Mouse (Mus musculus): Measurements from ENCODE around the gene Art3. TPM values are rescaled to one million over a fixed set of nuclear protein-coding genes. Genes with fewer than 3 reads are reported as not detected.

The Art3 gene
- polyA plus RNA-seq, 1 experiment from 2014 or later: 4.9 TPM

GRCm38 (mm10) chr5:92369151-92369994, 37.7 kb downstream of the Art3 start:
- no peak overlapping the region for H3K4me3 ChIP-seq (ENCODE audit: low read depth, low read length)
- DNase-seq (ENCODE audit: low spot score) (peak; percentile 68), ATAC-seq (peak; percentile 84)
- no peak overlapping the region for H3K27ac ChIP-seq (ENCODE audit: low read depth, low read length)
- H3K4me2 ChIP-seq (ENCODE audit: low read length): no peak overlapping the region
- H3K9me3 ChIP-seq (replicated peaks; ENCODE audit: control insufficient read depth, low read length): no peaks in the 10 kb centered on the region
- WGBS: 72% methylated on average over 13 of the region's 13 CpGs
- H3K27me3 ChIP-seq (replicated peaks; ENCODE audit: control insufficient read depth, insufficient read depth, low read length): no peaks in the 10 kb centered on the region
- H3K4me1 ChIP-seq (ENCODE audit: control insufficient read depth, insufficient read depth, low read length): no peaks in the 10 kb centered on the region
- H3K36me3 ChIP-seq (ENCODE audit: control insufficient read depth, insufficient read depth, low read length): no peaks in the 10 kb centered on the region
- H3K9ac ChIP-seq (ENCODE audit: low read length): no peak overlapping the region

GRCm38 (mm10) chr5:92370392-92370791, 38.8 kb downstream of the Art3 start:
- 86% methylated on average over 6 of the region's 6 CpGs for WGBS
- Histone ChIP-seq H3K36me3 (ENCODE audit: control insufficient read depth, insufficient read depth, low read length) (no peaks in the 10 kb centered on the region), H3K4me1 (ENCODE audit: control insufficient read depth, insufficient read depth, low read length) (no peaks in the 10 kb centered on the region), H3K27me3 (replicated peaks; ENCODE audit: control insufficient read depth, insufficient read depth, low read length) (no peaks in the 10 kb centered on the region), H3K4me3 (ENCODE audit: low read depth, low read length) (no peak overlapping the region), H3K9ac (ENCODE audit: low read length) (no peak overlapping the region), H3K4me2 (ENCODE audit: low read length) (no peak overlapping the region), H3K9me3 (replicated peaks; ENCODE audit: control insufficient read depth, low read length) (no peaks in the 10 kb centered on the region), H3K27ac (ENCODE audit: low read depth, low read length) (no peak overlapping the region)
- DNase-seq (ENCODE audit: low spot score) (no peak), ATAC-seq (no peak)

GRCm38 (mm10) chr5:92370891-92371290, 39.3 kb downstream of the Art3 start:
- whole genome bisulfite sequencing: 70% methylated on average over 6 of the region's 6 CpGs
- H3K4me1 ChIP-seq (ENCODE audit: control insufficient read depth, insufficient read depth, low read length): no peaks in the 10 kb centered on the region
- no peaks in the 10 kb centered on the region for H3K9me3 ChIP-seq (replicated peaks; ENCODE audit: control insufficient read depth, low read length)
- DNase-seq (ENCODE audit: low spot score) (no peak), ATAC-seq (0 out of 2 replicates have a peak, but pooled peaks have one; percentile 24)
- H3K27ac ChIP-seq (ENCODE audit: low read depth, low read length): no peak overlapping the region
- H3K27me3 ChIP-seq (replicated peaks; ENCODE audit: control insufficient read depth, insufficient read depth, low read length): no peaks in the 10 kb centered on the region
- no peak overlapping the region for H3K9ac ChIP-seq (ENCODE audit: low read length)
- no peaks in the 10 kb centered on the region for H3K36me3 ChIP-seq (ENCODE audit: control insufficient read depth, insufficient read depth, low read length)
- H3K4me2 ChIP-seq (ENCODE audit: low read length): no peak overlapping the region
- H3K4me3 ChIP-seq (ENCODE audit: low read depth, low read length): no peak overlapping the region

GRCm38 (mm10) chr5:92371361-92371976, 39.8 kb downstream of the Art3 start:
- H3K27me3 ChIP-seq (replicated peaks; ENCODE audit: control insufficient read depth, insufficient read depth, low read length): no peaks in the 10 kb centered on the region
- WGBS: 41% methylated on average over 14 of the region's 14 CpGs
- DNase-seq (ENCODE audit: low spot score) (peak; percentile 41), ATAC-seq (peak; percentile 53)
- no peaks in the 10 kb centered on the region for H3K9me3 ChIP-seq (replicated peaks; ENCODE audit: control insufficient read depth, low read length)
- no peaks in the 10 kb centered on the region for H3K4me1 ChIP-seq (ENCODE audit: control insufficient read depth, insufficient read depth, low read length)
- no peaks in the 10 kb centered on the region for H3K36me3 ChIP-seq (ENCODE audit: control insufficient read depth, insufficient read depth, low read length)
- H3K4me3 ChIP-seq (ENCODE audit: low read depth, low read length): no peak overlapping the region
- no peak overlapping the region for H3K4me2 ChIP-seq (ENCODE audit: low read length)
- no peak overlapping the region for H3K27ac ChIP-seq (ENCODE audit: low read depth, low read length)
- no peak overlapping the region for H3K9ac ChIP-seq (ENCODE audit: low read length)

GRCm38 (mm10) chr5:92372605-92373004, 41.0 kb downstream of the Art3 start:
- no peaks in the 10 kb centered on the region for H3K4me1 ChIP-seq (ENCODE audit: control insufficient read depth, insufficient read depth, low read length)
- H3K9ac ChIP-seq (ENCODE audit: low read length): no peak overlapping the region
- no peak overlapping the region for H3K27ac ChIP-seq (ENCODE audit: low read depth, low read length)
- H3K9me3 ChIP-seq (replicated peaks; ENCODE audit: control insufficient read depth, low read length): no peaks in the 10 kb centered on the region
- WGBS: 66% methylated on average over 2 of the region's 2 CpGs
- H3K36me3 ChIP-seq (ENCODE audit: control insufficient read depth, insufficient read depth, low read length): no peaks in the 10 kb centered on the region
- H3K4me3 ChIP-seq (ENCODE audit: low read depth, low read length): no peak overlapping the region
- DNase-seq (ENCODE audit: low spot score) (no peak), ATAC-seq (no peak)
- H3K4me2 ChIP-seq (ENCODE audit: low read length): no peak overlapping the region
- no peaks in the 10 kb centered on the region for H3K27me3 ChIP-seq (replicated peaks; ENCODE audit: control insufficient read depth, insufficient read depth, low read length)

- WGBS: 78% methylated on average over 6 of the region's 6 CpGs
- H3K27ac ChIP-seq (ENCODE audit: low read depth, low read length): no peak overlapping the region
- H3K4me1 ChIP-seq (ENCODE audit: control insufficient read depth, insufficient read depth, low read length): no peaks in the 10 kb centered on the region
- H3K9ac ChIP-seq (ENCODE audit: low read length): no peak overlapping the region
- no peak overlapping the region for H3K4me2 ChIP-seq (ENCODE audit: low read length)
- H3K9me3 ChIP-seq (replicated peaks; ENCODE audit: control insufficient read depth, low read length): no peaks in the 10 kb centered on the region
- ATAC-seq (no peak), DNase-seq (ENCODE audit: low spot score) (no peak)
- no peaks in the 10 kb centered on the region for H3K27me3 ChIP-seq (replicated peaks; ENCODE audit: control insufficient read depth, insufficient read depth, low read length)
- no peak overlapping the region for H3K4me3 ChIP-seq (ENCODE audit: low read depth, low read length)
- H3K36me3 ChIP-seq (ENCODE audit: control insufficient read depth, insufficient read depth, low read length): no peaks in the 10 kb centered on the region
Observed at GRCm38 (mm10) chr5:92374721-92375142, 43.1 kb downstream of the Art3 start.

- ATAC-seq (no peak), DNase-seq (ENCODE audit: low spot score) (no peak)
- no peaks in the 10 kb centered on the region for H3K27me3 ChIP-seq (replicated peaks; ENCODE audit: control insufficient read depth, insufficient read depth, low read length)
- H3K27ac ChIP-seq (ENCODE audit: low read depth, low read length): no peak overlapping the region
- no peak overlapping the region for H3K4me2 ChIP-seq (ENCODE audit: low read length)
- no peak overlapping the region for H3K4me3 ChIP-seq (ENCODE audit: low read depth, low read length)
- no peaks in the 10 kb centered on the region for H3K36me3 ChIP-seq (ENCODE audit: control insufficient read depth, insufficient read depth, low read length)
- 89% methylated on average over 17 of the region's 17 CpGs for WGBS
- no peaks in the 10 kb centered on the region for H3K9me3 ChIP-seq (replicated peaks; ENCODE audit: control insufficient read depth, low read length)
- no peaks in the 10 kb centered on the region for H3K4me1 ChIP-seq (ENCODE audit: control insufficient read depth, insufficient read depth, low read length)
- no peak overlapping the region for H3K9ac ChIP-seq (ENCODE audit: low read length)
Observed at GRCm38 (mm10) chr5:92375368-92375767, 43.7 kb downstream of the Art3 start.

- Histone ChIP-seq H3K27me3 (replicated peaks; ENCODE audit: control insufficient read depth, insufficient read depth, low read length) (no peaks in the 10 kb centered on the region), H3K9ac (ENCODE audit: low read length) (no peak overlapping the region), H3K4me3 (ENCODE audit: low read depth, low read length) (no peak overlapping the region), H3K36me3 (ENCODE audit: control insufficient read depth, insufficient read depth, low read length) (no peaks in the 10 kb centered on the region), H3K4me1 (ENCODE audit: control insufficient read depth, insufficient read depth, low read length) (no peaks in the 10 kb centered on the region), H3K27ac (ENCODE audit: low read depth, low read length) (no peak overlapping the region), H3K4me2 (ENCODE audit: low read length) (peak overlapping the region; percentile 7; the same call in 1 of the 2 replicates), H3K9me3 (replicated peaks; ENCODE audit: control insufficient read depth, low read length) (no peaks in the 10 kb centered on the region)
- WGBS: 32% methylated on average over 13 of the region's 13 CpGs
- DNase-seq (ENCODE audit: low spot score) (no peak), ATAC-seq (no peak)
Observed at GRCm38 (mm10) chr5:92376795-92377405, 45.3 kb downstream of the Art3 start.
